Mouse (Mus musculus): ENCODE measurements around the gene Cers3. TPM values are rescaled to one million over a fixed set of nuclear protein-coding genes. Genes with fewer than 3 reads are reported as not detected.

Cers3 gene
- polyA plus RNA-seq, 1 experiment from 2014 or later, result 7.6 TPM

- Histone ChIP-seq H3K4me1 (ENCODE audit: control insufficient read depth, insufficient read depth, low read length) (no peaks in the 10 kb centered on the region), H3K9me3 (ENCODE audit: control insufficient read depth, low read depth, low read length) (no peaks in the 10 kb centered on the region), H3K27me3 (ENCODE audit: control insufficient read depth, insufficient read depth, low read length) (no peaks in the 10 kb centered on the region), H3K4me2 (replicated peaks; ENCODE audit: low read depth, low read length) (no peak overlapping the region), H3K36me3 (ENCODE audit: control insufficient read depth, insufficient read depth, low read length) (no peaks in the 10 kb centered on the region), H3K4me3 (ENCODE audit: low read depth, low read length) (no peak overlapping the region), H3K9ac (replicated peaks; ENCODE audit: low read depth, low read length) (no peak overlapping the region), H3K27ac (ENCODE audit: low read length) (no peak overlapping the region)
- WGBS, result 71% methylated on average over 8 of the region's 8 CpGs
- no peak for ATAC-seq (ENCODE audit: insufficient number of reproducible peaks, insufficient read depth, low FRiP score, low read depth)
Measured at GRCm38 (mm10) chr7:66753816-66754215, 10.5 kb downstream of the Cers3 start.

GRCm38 (mm10) chr7:66755611-66756010 lies 12.3 kb downstream of the Cers3 start:
- no peak overlapping the region for H3K9ac ChIP-seq (replicated peaks; ENCODE audit: low read depth, low read length)
- no peaks in the 10 kb centered on the region for H3K27me3 ChIP-seq (ENCODE audit: control insufficient read depth, insufficient read depth, low read length)
- H3K4me3 ChIP-seq (ENCODE audit: low read depth, low read length), result no peak overlapping the region
- H3K4me2 ChIP-seq (replicated peaks; ENCODE audit: low read depth, low read length), result no peak overlapping the region
- 75% methylated on average over 7 of the region's 7 CpGs for WGBS
- no peak overlapping the region for H3K27ac ChIP-seq (ENCODE audit: low read length)
- no peaks in the 10 kb centered on the region for H3K4me1 ChIP-seq (ENCODE audit: control insufficient read depth, insufficient read depth, low read length)
- H3K36me3 ChIP-seq (ENCODE audit: control insufficient read depth, insufficient read depth, low read length), result no peaks in the 10 kb centered on the region
- H3K9me3 ChIP-seq (ENCODE audit: control insufficient read depth, low read depth, low read length), result no peaks in the 10 kb centered on the region
- no peak for ATAC-seq (ENCODE audit: insufficient number of reproducible peaks, insufficient read depth, low FRiP score, low read depth)

GRCm38 (mm10) chr7:66769902-66770301 lies 26.6 kb downstream of the Cers3 start:
- Histone ChIP-seq H3K9ac (replicated peaks; ENCODE audit: low read depth, low read length) (no peak overlapping the region), H3K4me3 (ENCODE audit: low read depth, low read length) (no peak overlapping the region), H3K27ac (ENCODE audit: low read length) (no peak overlapping the region), H3K36me3 (ENCODE audit: control insufficient read depth, insufficient read depth, low read length) (no peaks in the 10 kb centered on the region), H3K4me1 (ENCODE audit: control insufficient read depth, insufficient read depth, low read length) (no peaks in the 10 kb centered on the region), H3K9me3 (ENCODE audit: control insufficient read depth, low read depth, low read length) (no peaks in the 10 kb centered on the region), H3K4me2 (replicated peaks; ENCODE audit: low read depth, low read length) (no peak overlapping the region), H3K27me3 (ENCODE audit: control insufficient read depth, insufficient read depth, low read length) (no peaks in the 10 kb centered on the region)
- ATAC-seq (ENCODE audit: insufficient number of reproducible peaks, insufficient read depth, low FRiP score, low read depth), result no peak
- WGBS, result 39% methylated on average over 5 of the region's 5 CpGs

- H3K36me3 ChIP-seq (ENCODE audit: control insufficient read depth, insufficient read depth, low read length), result no peaks in the 10 kb centered on the region
- H3K4me1 ChIP-seq (ENCODE audit: control insufficient read depth, insufficient read depth, low read length), result no peaks in the 10 kb centered on the region
- WGBS, result 59% methylated on average over 3 of the region's 3 CpGs
- no peaks in the 10 kb centered on the region for H3K9me3 ChIP-seq (ENCODE audit: control insufficient read depth, low read depth, low read length)
- H3K9ac ChIP-seq (replicated peaks; ENCODE audit: low read depth, low read length), result no peak overlapping the region
- ATAC-seq (ENCODE audit: insufficient number of reproducible peaks, insufficient read depth, low FRiP score, low read depth), result no peak
- no peak overlapping the region for H3K4me2 ChIP-seq (replicated peaks; ENCODE audit: low read depth, low read length)
- H3K27me3 ChIP-seq (ENCODE audit: control insufficient read depth, insufficient read depth, low read length), result no peaks in the 10 kb centered on the region
- no peak overlapping the region for H3K27ac ChIP-seq (ENCODE audit: low read length)
- H3K4me3 ChIP-seq (ENCODE audit: low read depth, low read length), result no peak overlapping the region
Measured at GRCm38 (mm10) chr7:66770706-66771105, 27.4 kb downstream of the Cers3 start.

- 78% methylated on average over 6 of the region's 6 CpGs for WGBS
- Histone ChIP-seq H3K4me2 (replicated peaks; ENCODE audit: low read depth, low read length) (no peak overlapping the region), H3K4me3 (ENCODE audit: low read depth, low read length) (no peak overlapping the region), H3K27me3 (ENCODE audit: control insufficient read depth, insufficient read depth, low read length) (no peaks in the 10 kb centered on the region), H3K27ac (ENCODE audit: low read length) (no peak overlapping the region), H3K9me3 (ENCODE audit: control insufficient read depth, low read depth, low read length) (no peaks in the 10 kb centered on the region), H3K36me3 (ENCODE audit: control insufficient read depth, insufficient read depth, low read length) (no peaks in the 10 kb centered on the region), H3K9ac (replicated peaks; ENCODE audit: low read depth, low read length) (no peak overlapping the region), H3K4me1 (ENCODE audit: control insufficient read depth, insufficient read depth, low read length) (no peaks in the 10 kb centered on the region)
- ATAC-seq (ENCODE audit: insufficient number of reproducible peaks, insufficient read depth, low FRiP score, low read depth), result no peak
Measured at GRCm38 (mm10) chr7:66771252-66771651, 27.9 kb downstream of the Cers3 start.

GRCm38 (mm10) chr7:66779411-66779810 lies 36.1 kb downstream of the Cers3 start:
- 31% methylated on average over 2 of the region's 2 CpGs for WGBS
- 0 out of 2 replicates have a peak overlapping the region, but pooled peaks have one; percentile 3 for H3K4me2 ChIP-seq (replicated peaks; ENCODE audit: low read depth, low read length)
- H3K4me1 ChIP-seq (ENCODE audit: control insufficient read depth, insufficient read depth, low read length), result peaks cover 13% of the 10 kb centered on the region
- no peak for ATAC-seq (ENCODE audit: insufficient number of reproducible peaks, insufficient read depth, low FRiP score, low read depth)
- no peak overlapping the region for H3K4me3 ChIP-seq (ENCODE audit: low read depth, low read length)
- H3K27me3 ChIP-seq (ENCODE audit: control insufficient read depth, insufficient read depth, low read length), result no peaks in the 10 kb centered on the region
- no peaks in the 10 kb centered on the region for H3K36me3 ChIP-seq (ENCODE audit: control insufficient read depth, insufficient read depth, low read length)
- no peak overlapping the region for H3K9ac ChIP-seq (replicated peaks; ENCODE audit: low read depth, low read length)
- H3K9me3 ChIP-seq (ENCODE audit: control insufficient read depth, low read depth, low read length), result no peaks in the 10 kb centered on the region
- peak overlapping the region; percentile 80; the same call in 1 of the 2 replicates for H3K27ac ChIP-seq (ENCODE audit: low read length)

GRCm38 (mm10) chr7:66779944-66780942 lies 36.9 kb downstream of the Cers3 start:
- no peak overlapping the region for H3K9ac ChIP-seq (replicated peaks; ENCODE audit: low read depth, low read length)
- peak overlapping the region; percentile 80 for H3K27ac ChIP-seq (ENCODE audit: low read length)
- no peak overlapping the region for H3K4me2 ChIP-seq (replicated peaks; ENCODE audit: low read depth, low read length)
- H3K4me1 ChIP-seq (ENCODE audit: control insufficient read depth, insufficient read depth, low read length), result peaks cover 13% of the 10 kb centered on the region
- H3K4me3 ChIP-seq (ENCODE audit: low read depth, low read length), result no peak overlapping the region
- no peaks in the 10 kb centered on the region for H3K36me3 ChIP-seq (ENCODE audit: control insufficient read depth, insufficient read depth, low read length)
- peak; percentile 92 for ATAC-seq (ENCODE audit: insufficient number of reproducible peaks, insufficient read depth, low FRiP score, low read depth)
- H3K9me3 ChIP-seq (ENCODE audit: control insufficient read depth, low read depth, low read length), result no peaks in the 10 kb centered on the region
- WGBS, result 45% methylated on average over 10 of the region's 10 CpGs
- no peaks in the 10 kb centered on the region for H3K27me3 ChIP-seq (ENCODE audit: control insufficient read depth, insufficient read depth, low read length)

- WGBS, result 59% methylated on average over 3 of the region's 3 CpGs
- no peaks in the 10 kb centered on the region for H3K9me3 ChIP-seq (ENCODE audit: control insufficient read depth, low read depth, low read length)
- no peak for ATAC-seq (ENCODE audit: insufficient number of reproducible peaks, insufficient read depth, low FRiP score, low read depth)
- no peak overlapping the region for H3K9ac ChIP-seq (replicated peaks; ENCODE audit: low read depth, low read length)
- H3K36me3 ChIP-seq (ENCODE audit: control insufficient read depth, insufficient read depth, low read length), result no peaks in the 10 kb centered on the region
- H3K27me3 ChIP-seq (ENCODE audit: control insufficient read depth, insufficient read depth, low read length), result no peaks in the 10 kb centered on the region
- no peak overlapping the region for H3K27ac ChIP-seq (ENCODE audit: low read length)
- H3K4me2 ChIP-seq (replicated peaks; ENCODE audit: low read depth, low read length), result no peak overlapping the region
- H3K4me3 ChIP-seq (ENCODE audit: low read depth, low read length), result no peak overlapping the region
- peaks cover 17% of the 10 kb centered on the region; the same call in 1 of the 2 replicates for H3K4me1 ChIP-seq (ENCODE audit: control insufficient read depth, insufficient read depth, low read length)
Measured at GRCm38 (mm10) chr7:66786476-66786875, 43.2 kb downstream of the Cers3 start.

Measured in stomach, embryonic 14.5 days (tissue).